Mouse (Mus musculus) gastrocnemius, adult 18-20 months (tissue): ENCODE measurements around the gene Irx4. TPM values are rescaled to one million over a fixed set of nuclear protein-coding genes. Genes with fewer than 3 reads are reported as not detected.

Source experiments
- total RNA-seq, 2 experiments: library from RNA; stranded (reverse); gene quantifications; 2 replicates each; pipeline ENCODE4 v1.2.3; 2021

Gene Irx4
- total RNA-seq, 2 experiments from 2014 or later: not detected

Other genes starting within 250 kb of the Irx4 start
- gene Mrpl36, start 68.0 kb downstream of the Irx4 start, total RNA-seq: 10 to 100 TPM; 44.3 to 49.4 TPM
- gene Ndufs6, start 68.1 kb downstream of the Irx4 start, total RNA-seq: 100 to 1,000 TPM; 433 to 453 TPM
- 1 to 10 TPM; 2.3 to 2.4 TPM for gene Lpcat1, start 206.7 kb downstream of the Irx4 start, total RNA-seq